Mouse (Mus musculus) heart, adult 2 months (tissue): ENCODE measurements at regions not wholly inside any gene's neighbourhood (a gene's known extent, or its start where the extent isn't known, plus 50 kb on each side); places are given as distances from the start of the nearest gene placed in this dataset.

Source experiments
- DNase-seq, 2 experiments: peaks; one replicate each; pipeline ENCODE4 v3.0.0; 2021
- H3K27ac ChIP-seq: fragments of 200-600 bp; 2 replicates; pipeline ENCODE4 v1.8.1; 2022
- H3K27me3 ChIP-seq: fragments of 200-500 bp; 2 replicates; pipeline ENCODE4 v1.6.1; 2012; ENCODE audit warnings: mild to moderate bottlenecking, low read length, inconsistent platforms, mixed read lengths; ENCODE audit not compliant: control insufficient read depth, insufficient read depth
- H3K36me3 ChIP-seq: fragments of 200-500 bp; 2 replicates; pipeline ENCODE4 v1.6.1; 2012; ENCODE audit warnings: low read length, inconsistent platforms; ENCODE audit not compliant: control insufficient read depth, insufficient read depth
- H3K4me1 ChIP-seq: fragments of 200-500 bp; 2 replicates; pipeline ENCODE4 v1.6.1; 2011; ENCODE audit warnings: low read length; ENCODE audit not compliant: control insufficient read depth, insufficient read depth
- H3K4me3 ChIP-seq: fragments of 200-600 bp; 2 replicates; pipeline ENCODE4 v1.8.1; 2022
- H3K79me2 ChIP-seq: fragments of 200-500 bp; replicated peaks from 2 replicates; pipeline ENCODE4 v1.6.1; 2012; ENCODE audit warnings: mild to moderate bottlenecking, inconsistent platforms, low read length, moderate library complexity, mixed read lengths; ENCODE audit not compliant: control insufficient read depth, insufficient read depth
- H3K9ac ChIP-seq: fragments of 200-500 bp; 2 replicates; pipeline ENCODE4 v1.6.1; 2012; ENCODE audit warnings: low read depth, mild to moderate bottlenecking, control low read depth, inconsistent platforms, low read length, mixed read lengths
- CTCF ChIP-seq: fragments of 200-600 bp; IDR thresholded peaks from 2 replicates; pipeline ENCODE4 v1.8.1; 2022; ENCODE audit warnings: antibody characterized with exemption, mild to moderate bottlenecking, moderate library complexity
- EP300 ChIP-seq: fragments of 200-500 bp; IDR thresholded peaks from 2 replicates; pipeline ENCODE4 v1.6.1; 2011; ENCODE audit warnings: low read depth, low read length, control low read depth; ENCODE audit not compliant: insufficient read depth
- POLR2A ChIP-seq: fragments of 200-500 bp; IDR thresholded peaks from 2 replicates; pipeline ENCODE4 v1.6.1; 2011; ENCODE audit warnings: mild to moderate bottlenecking, low read depth, low read length, control low read depth; ENCODE audit not compliant: insufficient read depth
- WGBS: fragments of 180-500 bp; shearing (Covaris S2); methylation state at CpG from one replicate; pipeline ENCODE4 v1.1.7; 2018; 5-methylcytosine and 5-hydroxymethylcytosine counted together
- intact Hi-C: fragments of 180-260 bp; cut with DNase I; formaldehyde crosslinking; loops from one replicate; pipeline ENCODE4 v1.15.1; 2025

GRCm38 (mm10) chr4:80631041-80631440 is 202.9 kb upstream of the Tyrp1 start:
- Histone ChIP-seq H3K36me3 (no peaks in the 10 kb centered on the region), H3K4me3 (no peak overlapping the region), H3K4me1 (no peaks in the 10 kb centered on the region), H3K79me2 (no peaks in the 10 kb centered on the region), H3K27me3 (no peaks in the 10 kb centered on the region), H3K9ac (no peak overlapping the region), H3K27ac (no peak overlapping the region)
- no peak for DNase-seq
- TF ChIP-seq EP300, result no peak
- no peak for TF ChIP-seq POLR2A
- no peak for TF ChIP-seq CTCF
- intact Hi-C loops, result no loop called here
- WGBS, result 62% methylated on average over 4 of the region's 4 CpGs

GRCm38 (mm10) chr4:80631441-80631840 is 202.5 kb upstream of the Tyrp1 start:
- H3K4me3 ChIP-seq, result no peak overlapping the region
- DNase-seq, result no peak
- no peaks in the 10 kb centered on the region for H3K4me1 ChIP-seq
- H3K79me2 ChIP-seq, result no peaks in the 10 kb centered on the region
- no peaks in the 10 kb centered on the region for H3K27me3 ChIP-seq
- no peak overlapping the region for H3K27ac ChIP-seq
- WGBS, result 72% methylated on average over 4 of the region's 4 CpGs
- H3K9ac ChIP-seq, result no peak overlapping the region
- TF ChIP-seq CTCF (no peak), EP300 (no peak), POLR2A (no peak)
- no peaks in the 10 kb centered on the region for H3K36me3 ChIP-seq
- intact Hi-C loops, result no loop called here

GRCm38 (mm10) chr4:80638381-80638780 is 195.5 kb upstream of the Tyrp1 start:
- Histone ChIP-seq H3K4me3 (no peak overlapping the region), H3K27ac (no peak overlapping the region), H3K9ac (no peak overlapping the region), H3K79me2 (no peaks in the 10 kb centered on the region), H3K4me1 (no peaks in the 10 kb centered on the region), H3K36me3 (no peaks in the 10 kb centered on the region), H3K27me3 (no peaks in the 10 kb centered on the region)
- TF ChIP-seq POLR2A, result no peak
- no peak for TF ChIP-seq CTCF
- no peak for TF ChIP-seq EP300
- no peak for DNase-seq
- intact Hi-C loops, result no loop called here
